Mouse (Mus musculus) central nervous system, embryonic 14 days (tissue): ENCODE results near the gene Olfr1262. TPM values are rescaled to one million over a fixed set of nuclear protein-coding genes. Genes with fewer than 3 reads are reported as not detected.

Experiments
- polyA plus RNA-seq: library from polyadenylated mRNA; depleted of rRNA; stranded (reverse); fragments of >200 nt; gene quantifications from 2 replicates; pipeline ENCODE4 v1.2.3, GENCODE M21; 2012; rRNA removed

Gene Olfr1262
- polyA plus RNA-seq: not detected in 2 replicates

GRCm38 (mm10) chr2:89999845-90000244, at the start of gene Olfr1262:
Gene Olfr1262, plus strand, starts transcription at chr2:90000145.

GRCm38 (mm10) chr2:89974184-89974583, 25.8 kb upstream of the Olfr1262 start, which contains the start of gene Olfr1260:
Gene Olfr1260, plus strand, starts transcription at chr2:89974340.

GRCm38 (mm10) chr2:89990921-89991320, 9.0 kb upstream of the Olfr1262 start, which contains the start of gene Olfr1261:
Gene Olfr1261, plus strand, starts transcription at chr2:89991221.

GRCm38 (mm10) chr2:90011831-90012230, 11.9 kb downstream of the Olfr1262 start, which contains the start of gene Olfr1263:
Gene Olfr1263, plus strand, starts transcription at chr2:90012131.

GRCm38 (mm10) chr2:90025477-90025876, 25.5 kb downstream of the Olfr1262 start, which contains the start of gene Olfr1264:
Gene Olfr1264, minus strand, starts transcription at chr2:90025577.

GRCm38 (mm10) chr2:90035037-90035436, 35.1 kb downstream of the Olfr1262 start, which contains the start of gene Olfr1265:
Gene Olfr1265, plus strand, starts transcription at chr2:90035337.

Other genes starting within 250 kb of the Olfr1262 start
- not detected in 2 replicates for gene Olfr1253, start 243.1 kb upstream of the Olfr1262 start, polyA plus RNA-seq
- not detected in 2 replicates for gene Olfr1254, start 206.5 kb upstream of the Olfr1262 start, polyA plus RNA-seq
- not detected in 2 replicates for gene Olfr1255, start 188.1 kb upstream of the Olfr1262 start, polyA plus RNA-seq
- not detected in 2 replicates for gene Olfr1256, start 158.6 kb upstream of the Olfr1262 start, polyA plus RNA-seq
- gene Olfr48, start 151.9 kb upstream of the Olfr1262 start, polyA plus RNA-seq: 0.06 TPM in 1 of 2 replicates, not detected in the other
- gene Olfr1257, start 121.7 kb upstream of the Olfr1262 start, polyA plus RNA-seq: not detected in 2 replicates
- not detected in 2 replicates for gene Olfr1258, start 72.8 kb upstream of the Olfr1262 start, polyA plus RNA-seq
- not detected in 2 replicates for gene Olfr1259, start 51.5 kb upstream of the Olfr1262 start, polyA plus RNA-seq
- gene Olfr1260, start 25.8 kb upstream of the Olfr1262 start, polyA plus RNA-seq: not detected in 2 replicates
- not detected in 2 replicates for gene Olfr1261, start 8.9 kb upstream of the Olfr1262 start, polyA plus RNA-seq
- gene Olfr1263, start 12.0 kb downstream of the Olfr1262 start, polyA plus RNA-seq: not detected in 2 replicates
- not detected in 2 replicates for gene Olfr1264, start 25.4 kb downstream of the Olfr1262 start, polyA plus RNA-seq
- gene Olfr1265, start 35.2 kb downstream of the Olfr1262 start, polyA plus RNA-seq: not detected in 2 replicates
- not detected in 2 replicates for gene Olfr140, start 63.4 kb downstream of the Olfr1262 start, polyA plus RNA-seq
- not detected in 2 replicates for gene Olfr1269, start 121.3 kb downstream of the Olfr1262 start, polyA plus RNA-seq
- gene Olfr32, start 142.2 kb downstream of the Olfr1262 start, polyA plus RNA-seq: 0.06 TPM in 1 of 2 replicates, not detected in the other
- gene Olfr1270, start 152.9 kb downstream of the Olfr1262 start, polyA plus RNA-seq: not detected in 2 replicates
- gene Olfr1506, start 224.3 kb downstream of the Olfr1262 start, polyA plus RNA-seq: not detected in 2 replicates